Mouse (Mus musculus) natural killer cell, adult 2 months (primary cell): Measurements from ENCODE around the gene Nrm.
"Not testable (repeated sequence)": the region's sequence is repeated elsewhere in the genome, so short reads cannot be mapped to it uniquely, and the experiment has no call there.

Experiments used
- DNase-seq, 2 experiments: peaks; one replicate each; pipeline ENCODE4 v3.0.0; 2022; ENCODE audit warnings: low spot score in 2 of 2

Gene Nrm

GRCm38 (mm10) chr17:35834696-35835422 lies 26.3 kb upstream of the Nrm start:
- no peak for DNase-seq

GRCm38 (mm10) chr17:35835424-35836140 lies 25.5 kb upstream of the Nrm start:
- no peak for DNase-seq

GRCm38 (mm10) chr17:35836178-35836965 lies 24.7 kb upstream of the Nrm start:
- DNase-seq = peak; percentile 71 to 79

GRCm38 (mm10) chr17:35836991-35837422 lies 24.1 kb upstream of the Nrm start:
- DNase-seq = peak; percentile 56 to 66

- DNase-seq = peak; percentile 33 to 41
Measured at GRCm38 (mm10) chr17:35837487-35837886, 23.6 kb upstream of the Nrm start.

- DNase-seq = peak; percentile 88 to 90
Measured at GRCm38 (mm10) chr17:35838122-35838544, 23.0 kb upstream of the Nrm start, which contains the start of gene Tubb5. Tubb5 (minus strand) TSS chr17:35838306.

GRCm38 (mm10) chr17:35838570-35838969 lies 22.5 kb upstream of the Nrm start:
- DNase-seq = no peak

- DNase-seq = not testable (repeated sequence)
Measured at GRCm38 (mm10) chr17:35839002-35839401, 22.1 kb upstream of the Nrm start.

GRCm38 (mm10) chr17:35840561-35840960 lies 20.6 kb upstream of the Nrm start:
- DNase-seq = no peak

GRCm38 (mm10) chr17:35841076-35841950 lies 19.8 kb upstream of the Nrm start, which contains the start of gene Mdc1:
Mdc1 (plus strand) TSS chr17:35841515.
- peak; percentile 99 for DNase-seq

- no peak for DNase-seq
Measured at GRCm38 (mm10) chr17:35842006-35842405, 19.1 kb upstream of the Nrm start.

GRCm38 (mm10) chr17:35843514-35843913 lies 17.6 kb upstream of the Nrm start:
- no peak for DNase-seq

- no peak for DNase-seq
Measured at GRCm38 (mm10) chr17:35848112-35848511, 13.0 kb upstream of the Nrm start.

GRCm38 (mm10) chr17:35850974-35851373 lies 10.1 kb upstream of the Nrm start:
- no peak for DNase-seq

GRCm38 (mm10) chr17:35859371-35859770 lies 1.7 kb upstream of the Nrm start:
- no peak for DNase-seq

GRCm38 (mm10) chr17:35859835-35860234 lies 1.3 kb upstream of the Nrm start:
- no peak for DNase-seq

GRCm38 (mm10) chr17:35860831-35861197 lies 304 bp upstream of the Nrm start:
- DNase-seq = no peak

- no peak for DNase-seq
Measured at GRCm38 (mm10) chr17:35864832-35865353, 3.8 kb downstream of the Nrm start.

GRCm38 (mm10) chr17:35865481-35866280 lies 4.6 kb downstream of the Nrm start, which contains the start of gene Ppp1r18:
Ppp1r18 (plus strand) TSS chr17:35865593.
- peak; percentile 6 to 26 for DNase-seq

- peak; percentile 30 to 38 for DNase-seq
Measured at GRCm38 (mm10) chr17:35866281-35866831, 5.2 kb downstream of the Nrm start.
